Mouse (Mus musculus): ENCODE measurements around the gene Hoxc9.

Hoxc9 gene

GRCm38 (mm10) chr15:102976171-102976570 lies at the start of gene Hoxc9:
TSS of gene Hoxc9 (plus strand) at chr15:102976439.
- no peak for DNase-seq

- no peak for DNase-seq
Observed at GRCm38 (mm10) chr15:102927032-102927645, 49.1 kb upstream of the Hoxc9 start.

- DNase-seq: no peak
Observed at GRCm38 (mm10) chr15:102931706-102932358, 44.4 kb upstream of the Hoxc9 start.

- DNase-seq: no peak
Observed at GRCm38 (mm10) chr15:102934438-102934837, 41.8 kb upstream of the Hoxc9 start.

- no peak for DNase-seq
Observed at GRCm38 (mm10) chr15:102934897-102935296, 41.3 kb upstream of the Hoxc9 start.

- DNase-seq: no peak
Observed at GRCm38 (mm10) chr15:102936279-102936972, 39.8 kb upstream of the Hoxc9 start, which contains the start of gene Hoxc12. TSS of gene Hoxc12 (plus strand) at chr15:102936757.

GRCm38 (mm10) chr15:102937036-102937666 lies 39.1 kb upstream of the Hoxc9 start:
- no peak for DNase-seq

- DNase-seq: no peak
Observed at GRCm38 (mm10) chr15:102939256-102940155, 36.7 kb upstream of the Hoxc9 start.

GRCm38 (mm10) chr15:102942739-102943467 lies 33.3 kb upstream of the Hoxc9 start:
- peak; percentile 59 for DNase-seq

GRCm38 (mm10) chr15:102943468-102943813 lies 32.8 kb upstream of the Hoxc9 start:
- DNase-seq: no peak

GRCm38 (mm10) chr15:102945185-102946077 lies 30.8 kb upstream of the Hoxc9 start:
- DNase-seq: no peak

- DNase-seq: no peak
Observed at GRCm38 (mm10) chr15:102947276-102947675, 29.0 kb upstream of the Hoxc9 start.

- no peak for DNase-seq
Observed at GRCm38 (mm10) chr15:102948842-102949241, 27.4 kb upstream of the Hoxc9 start.

GRCm38 (mm10) chr15:102949696-102950095 lies 26.5 kb upstream of the Hoxc9 start:
- DNase-seq: no peak

- DNase-seq: no peak
Observed at GRCm38 (mm10) chr15:102950877-102951276, 25.4 kb upstream of the Hoxc9 start.

- DNase-seq: no peak
Observed at GRCm38 (mm10) chr15:102953561-102953960, 22.7 kb upstream of the Hoxc9 start.

GRCm38 (mm10) chr15:102954192-102955006 lies 21.8 kb upstream of the Hoxc9 start, which contains the start of gene Hoxc11:
TSS of gene Hoxc11 (plus strand) at chr15:102954427.
- DNase-seq: no peak

GRCm38 (mm10) chr15:102955007-102955382 lies 21.2 kb upstream of the Hoxc9 start:
- DNase-seq: no peak

GRCm38 (mm10) chr15:102955833-102956640 lies 20.2 kb upstream of the Hoxc9 start:
- DNase-seq: no peak
